Mouse (Mus musculus): ENCODE data around the gene Cltrn. TPM values are rescaled to one million over a fixed set of nuclear protein-coding genes. Genes with fewer than 3 reads are reported as not detected.

The Cltrn gene
- polyA plus RNA-seq, 1 experiment = not detected

GRCm38 (mm10) chrX:164164681-164165080 lies 76.1 kb downstream of the Cltrn start:
- TF ChIP-seq USF1 (IDR thresholded peaks at IDR 0.05; ENCODE audit: low read depth) (no peak), MAX (IDR thresholded peaks at IDR 0.05) (no peak), MYOG (IDR thresholded peaks at IDR 0.05; ENCODE audit: control insufficient read depth, extremely low read depth, insufficient read length) (no peak), CEBPB (IDR thresholded peaks at IDR 0.05; ENCODE audit: low read depth) (no peak), MYOD1 (IDR thresholded peaks at IDR 0.05; ENCODE audit: control insufficient read depth, insufficient read length, low read depth) (no peak), FOSL1 (IDR thresholded peaks at IDR 0.05; ENCODE audit: insufficient read depth, low read length, poor library complexity, severe bottlenecking) (no peak), CTCF (IDR thresholded peaks at IDR 0.05; ENCODE audit: control insufficient read depth, insufficient read depth, insufficient read length) (no peak)
- H3K79me3 ChIP-seq (ENCODE audit: low read depth) = no peaks in the 10 kb centered on the region
- H3K79me2 ChIP-seq (ENCODE audit: control insufficient read depth, insufficient read depth) = no peaks in the 10 kb centered on the region

More at GRCm38 (mm10) chrX:164164681-164165080, 76.1 kb downstream of the Cltrn start:
- Histone ChIP-seq H3K36me3 (ENCODE audit: control insufficient read depth, insufficient read depth) (no peaks in the 10 kb centered on the region), H3ac (ENCODE audit: control insufficient read depth, insufficient read length, low read depth) (no peak overlapping the region), H3K4me3 (ENCODE audit: insufficient read depth, poor library complexity, severe bottlenecking) (no peak overlapping the region), H3K27me3 (ENCODE audit: control insufficient read depth, insufficient read depth, insufficient read length) (no peaks in the 10 kb centered on the region)

Other genes starting within 250 kb of the Cltrn start
- gene Ap1s2, start 179.8 kb upstream of the Cltrn start, polyA plus RNA-seq (2012; fragmentation: generic; extraction: Trizol) = 18.1 TPM
- gene Zrsr2, start 130.2 kb upstream of the Cltrn start, polyA plus RNA-seq (2012; fragmentation: generic; extraction: Trizol) = 22.2 TPM
- 2.8 TPM for gene Car5b, start 60.8 kb upstream of the Cltrn start, polyA plus RNA-seq (2012; fragmentation: generic; extraction: Trizol)
- gene Siah1b, start 12.3 kb upstream of the Cltrn start, polyA plus RNA-seq (2012; fragmentation: generic; extraction: Trizol) = 16.3 TPM
- gene Ace2, start 50.5 kb downstream of the Cltrn start, polyA plus RNA-seq (2012; fragmentation: generic; extraction: Trizol) = 0.02 TPM
- gene Bmx, start 169.4 kb downstream of the Cltrn start, polyA plus RNA-seq (2012; fragmentation: generic; extraction: Trizol) = not detected
- gene Pir, start 180.5 kb downstream of the Cltrn start, polyA plus RNA-seq (2012; fragmentation: generic; extraction: Trizol) = 16.0 TPM

Data from C2C12 (cell line).